Mouse (Mus musculus) midbrain, embryonic 14.5 days (tissue): ENCODE measurements at regions not wholly inside any gene's neighbourhood (a gene's known extent, or its start where the extent isn't known, plus 50 kb on each side); places are given as distances from the start of the nearest gene placed in this dataset.
A peak's percentile ranks its signal among the peaks of the same experiment; 100 is the strongest.

Experiments used
- ATAC-seq: fragments of 200-750 bp; cut with Nextera tagmentation; 2 replicates; pipeline ENCODE4 v1.8.0; 2017; ENCODE audit warnings: moderate number of reproducible peaks, moderate library complexity; ENCODE audit not compliant: low FRiP score, low TSS enrichment
- DNase-seq: peaks from one replicate; pipeline ENCODE4 v3.0.0-alpha.2; 2015
- H3K27ac ChIP-seq: fragments of 300-500 bp; sonication (generic); replicated peaks from 2 replicates; pipeline ENCODE4 v1.5.1; 2014; ENCODE audit warnings: mild to moderate bottlenecking, low read depth, low read length, moderate library complexity
- H3K27me3 ChIP-seq: fragments of 300-500 bp; sonication (generic); 2 replicates; pipeline ENCODE4 v1.6.1; 2014; ENCODE audit warnings: low read length, control low read depth, mixed read lengths; ENCODE audit not compliant: control insufficient read depth, insufficient read depth
- H3K36me3 ChIP-seq: fragments of 300-500 bp; sonication (generic); 2 replicates; pipeline ENCODE4 v1.6.1; 2014; ENCODE audit warnings: low read length, control low read depth; ENCODE audit not compliant: control insufficient read depth, insufficient read depth
- H3K4me1 ChIP-seq: fragments of 300-500 bp; sonication (generic); 2 replicates; pipeline ENCODE4 v1.6.1; 2014; ENCODE audit warnings: mild to moderate bottlenecking, antibody characterized with exemption, low read length, control low read depth; ENCODE audit not compliant: control insufficient read depth, insufficient read depth
- H3K4me2 ChIP-seq: fragments of 300-500 bp; sonication (generic); 2 replicates; pipeline ENCODE4 v1.6.1; 2014; ENCODE audit warnings: mild to moderate bottlenecking, low read length, moderate library complexity
- H3K4me3 ChIP-seq: fragments of 300-500 bp; sonication (generic); replicated peaks from 2 replicates; pipeline ENCODE4 v1.5.1; 2014; ENCODE audit warnings: low read depth, low read length
- H3K9ac ChIP-seq: fragments of 300-500 bp; sonication (generic); replicated peaks from 2 replicates; pipeline ENCODE4 v1.6.1; 2014; ENCODE audit warnings: mild to moderate bottlenecking, low read length, moderate library complexity
- H3K9me3 ChIP-seq: fragments of 300-500 bp; sonication (generic); 2 replicates; pipeline ENCODE4 v1.6.1; 2016; ENCODE audit warnings: low read length, control low read depth, mixed read lengths; ENCODE audit not compliant: control insufficient read depth
- WGBS: fragments of 180-500 bp; shearing (Covaris S2); extraction: QIAGEN DNeasy Blood & Tissue Kit; methylation state at CpG from one replicate; pipeline ENCODE4 v1.1.7; 2014; 5-methylcytosine and 5-hydroxymethylcytosine counted together

GRCm38 (mm10) chr15:28133171-28133810 lies 70.3 kb upstream of the Dnah5 start:
- DNase-seq (peak; percentile 27), ATAC-seq (no peak)
- Histone ChIP-seq H3K27me3 (no peaks in the 10 kb centered on the region), H3K4me1 (no peaks in the 10 kb centered on the region), H3K4me2 (no peak overlapping the region), H3K9me3 (no peaks in the 10 kb centered on the region), H3K4me3 (no peak overlapping the region), H3K9ac (no peak overlapping the region), H3K27ac (0 out of 2 replicates have a peak overlapping the region, but pooled peaks have one; percentile 8), H3K36me3 (no peaks in the 10 kb centered on the region)
- WGBS, result 75% methylated on average over 10 of the region's 10 CpGs

GRCm38 (mm10) chr15:28134206-28134605 lies 69.3 kb upstream of the Dnah5 start:
- Histone ChIP-seq H3K27me3 (no peaks in the 10 kb centered on the region), H3K27ac (no peak overlapping the region), H3K36me3 (no peaks in the 10 kb centered on the region), H3K9ac (no peak overlapping the region), H3K4me1 (no peaks in the 10 kb centered on the region), H3K4me2 (no peak overlapping the region), H3K4me3 (no peak overlapping the region), H3K9me3 (no peaks in the 10 kb centered on the region)
- ATAC-seq (no peak), DNase-seq (no peak)
- 78% methylated on average over 2 of the region's 2 CpGs for WGBS

- Histone ChIP-seq H3K27me3 (no peaks in the 10 kb centered on the region), H3K36me3 (no peaks in the 10 kb centered on the region), H3K9ac (no peak overlapping the region), H3K9me3 (no peaks in the 10 kb centered on the region), H3K4me2 (no peak overlapping the region), H3K4me1 (no peaks in the 10 kb centered on the region), H3K27ac (no peak overlapping the region), H3K4me3 (no peak overlapping the region)
- ATAC-seq (no peak), DNase-seq (no peak)
- 90% methylated on average over 2 of the region's 2 CpGs for WGBS
Measured at GRCm38 (mm10) chr15:28138806-28139205, 64.7 kb upstream of the Dnah5 start.

GRCm38 (mm10) chr15:28140301-28140700 lies 63.3 kb upstream of the Dnah5 start:
- H3K27ac ChIP-seq, result no peak overlapping the region
- WGBS, result 92% methylated on average over 8 of the region's 8 CpGs
- no peak overlapping the region for H3K9ac ChIP-seq
- no peaks in the 10 kb centered on the region for H3K4me1 ChIP-seq
- H3K9me3 ChIP-seq, result no peaks in the 10 kb centered on the region
- DNase-seq, result no peak
- no peaks in the 10 kb centered on the region for H3K27me3 ChIP-seq
- ATAC-seq, result no peak
- no peak overlapping the region for H3K4me2 ChIP-seq
- H3K4me3 ChIP-seq, result no peak overlapping the region
- no peaks in the 10 kb centered on the region for H3K36me3 ChIP-seq

GRCm38 (mm10) chr15:28141345-28141744 lies 62.2 kb upstream of the Dnah5 start:
- Histone ChIP-seq H3K4me2 (no peak overlapping the region), H3K27me3 (no peaks in the 10 kb centered on the region), H3K4me1 (no peaks in the 10 kb centered on the region), H3K36me3 (no peaks in the 10 kb centered on the region), H3K9me3 (no peaks in the 10 kb centered on the region), H3K27ac (no peak overlapping the region), H3K4me3 (no peak overlapping the region), H3K9ac (no peak overlapping the region)
- ATAC-seq (no peak), DNase-seq (no peak)
- 78% methylated on average over 6 of the region's 6 CpGs for WGBS

GRCm38 (mm10) chr15:28144217-28144616 lies 59.3 kb upstream of the Dnah5 start:
- H3K27ac ChIP-seq, result no peak overlapping the region
- WGBS, result 89% methylated on average over 7 of the region's 7 CpGs
- no peaks in the 10 kb centered on the region for H3K36me3 ChIP-seq
- no peak overlapping the region for H3K9ac ChIP-seq
- H3K27me3 ChIP-seq, result no peaks in the 10 kb centered on the region
- no peaks in the 10 kb centered on the region for H3K4me1 ChIP-seq
- DNase-seq (no peak), ATAC-seq (no peak)
- no peaks in the 10 kb centered on the region for H3K9me3 ChIP-seq
- H3K4me3 ChIP-seq, result no peak overlapping the region
- no peak overlapping the region for H3K4me2 ChIP-seq

GRCm38 (mm10) chr15:28144846-28145245 lies 58.7 kb upstream of the Dnah5 start:
- DNase-seq (no peak), ATAC-seq (no peak)
- WGBS, result 85% methylated on average over 4 of the region's 4 CpGs

GRCm38 (mm10) chr15:28151678-28152077 lies 51.9 kb upstream of the Dnah5 start:
- no peak overlapping the region for H3K9ac ChIP-seq
- no peak overlapping the region for H3K27ac ChIP-seq
- H3K27me3 ChIP-seq, result no peaks in the 10 kb centered on the region
- DNase-seq (no peak), ATAC-seq (no peak)
- peaks cover 12% of the 10 kb centered on the region for H3K4me1 ChIP-seq
- H3K36me3 ChIP-seq, result no peaks in the 10 kb centered on the region
- H3K4me2 ChIP-seq, result no peak overlapping the region
- no peaks in the 10 kb centered on the region for H3K9me3 ChIP-seq
- no peak overlapping the region for H3K4me3 ChIP-seq
- 79% methylated on average over 2 of the region's 2 CpGs for WGBS

More at GRCm38 (mm10) chr15:28144846-28145245, 58.7 kb upstream of the Dnah5 start:
- no peak overlapping the region for H3K9ac ChIP-seq
- H3K9me3 ChIP-seq, result no peaks in the 10 kb centered on the region
- H3K4me2 ChIP-seq, result no peak overlapping the region
- no peaks in the 10 kb centered on the region for H3K36me3 ChIP-seq
- H3K27ac ChIP-seq, result no peak overlapping the region
- no peaks in the 10 kb centered on the region for H3K4me1 ChIP-seq
- H3K4me3 ChIP-seq, result no peak overlapping the region
- no peaks in the 10 kb centered on the region for H3K27me3 ChIP-seq
